Mouse (Mus musculus): ENCODE results near the gene Bptf.

DNA sequence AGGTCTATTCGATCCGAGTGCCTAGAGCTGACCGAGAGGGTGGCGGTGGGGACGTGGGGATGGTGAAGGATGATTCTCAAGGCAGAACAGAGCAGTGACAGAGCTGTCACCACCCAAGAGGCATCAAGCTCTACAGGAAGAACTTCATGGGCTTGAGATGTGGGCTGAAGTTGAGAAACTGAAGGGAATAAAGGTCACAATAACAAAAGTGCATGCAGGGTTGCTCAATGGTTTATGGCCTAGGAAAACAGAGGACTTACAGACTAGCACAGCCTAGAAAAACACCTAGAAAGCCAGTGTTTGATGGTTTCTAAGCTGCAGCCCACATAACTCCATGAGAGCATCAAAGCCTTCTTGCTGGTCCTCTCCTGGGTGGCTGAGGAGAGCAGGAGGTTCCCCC, 92.5 kb downstream of the Bptf start:
- TF ChIP-seq CTCF (IDR thresholded peaks at IDR 0.05; ENCODE audit: borderline replicate concordance, insufficient read depth, low read depth, low read length), result no peak
- TF ChIP-seq POLR2A (IDR thresholded peaks at IDR 0.05; ENCODE audit: borderline replicate concordance, insufficient read depth, low read length), result no peak

Measured in cerebellum, adult 2 months (tissue).